Mouse (Mus musculus) bone marrow, adult 2 months (tissue): ENCODE results near the gene Bclaf3.

ENCODE experiments used
- CTCF ChIP-seq: fragments of 200-500 bp; IDR thresholded peaks from 2 replicates; pipeline ENCODE4 v1.5.1; 2011; ENCODE audit warnings: low read length, control low read depth; ENCODE audit not compliant: control insufficient read depth, insufficient read depth
- POLR2A ChIP-seq: fragments of 200-500 bp; IDR thresholded peaks from 2 replicates; pipeline ENCODE4 v1.6.1; 2011; ENCODE audit warnings: low read depth, mild to moderate bottlenecking, control low read depth, low read length, borderline replicate concordance; ENCODE audit not compliant: control insufficient read depth

DNA sequence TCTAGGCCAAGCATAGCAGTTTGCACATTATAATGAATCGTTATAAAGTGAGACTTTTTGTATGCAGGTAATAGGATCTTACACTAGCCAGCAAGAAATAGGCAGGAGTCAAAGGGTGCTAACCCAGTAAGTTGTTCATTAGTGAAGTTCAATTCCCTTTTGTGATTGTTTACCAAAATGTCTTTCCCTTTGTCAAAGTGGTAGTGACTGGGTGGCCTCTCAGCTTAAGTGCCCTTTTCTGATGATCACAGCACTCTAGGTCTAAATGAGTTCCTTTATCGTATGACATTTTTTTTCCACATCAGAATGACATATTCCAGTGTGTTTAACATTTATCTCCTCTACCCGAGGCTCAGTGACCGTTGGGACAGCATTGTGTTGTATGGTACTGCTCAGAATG is 102.1 kb downstream of the Bclaf3 start:
- TF ChIP-seq CTCF (no peak), POLR2A (no peak)
